Mouse (Mus musculus): ENCODE data around the gene Rps24.
A peak's percentile ranks its signal among the peaks of the same experiment; 100 is the strongest.

- TF ChIP-seq EP300 (IDR thresholded peaks at IDR 0.05) (no peak), CTCF (IDR thresholded peaks at IDR 0.05) (peak; percentile 48)
Measured at GRCm38 (mm10) chr14:24510218-24510617, 23.3 kb downstream of the Rps24 start.

Data from lung, postnatal 0 days (tissue).